Mouse (Mus musculus) limb, embryonic 13.5 days (tissue): ENCODE results near the gene Gm10338. TPM values are rescaled to one million over a fixed set of nuclear protein-coding genes. Genes with fewer than 3 reads are reported as not detected.
"Not testable (repeated sequence)": the region's sequence is repeated elsewhere in the genome, so short reads cannot be mapped to it uniquely, and the experiment has no call there.

Experiments used
- ATAC-seq: fragments of 200-750 bp; cut with Nextera tagmentation; 2 replicates; pipeline ENCODE4 v1.8.0; 2017; ENCODE audit warnings: low read depth, moderate number of reproducible peaks, moderate TSS enrichment; ENCODE audit not compliant: low FRiP score
- H3K27ac ChIP-seq: fragments of 300-500 bp; sonication (generic); 2 replicates; pipeline ENCODE4 v1.5.1; 2015; ENCODE audit warnings: inconsistent platforms, mild to moderate bottlenecking, moderate library complexity
- H3K27me3 ChIP-seq: fragments of 300-500 bp; sonication (generic); 2 replicates; pipeline ENCODE4 v1.6.1; 2015; ENCODE audit warnings: mild to moderate bottlenecking, inconsistent platforms
- H3K36me3 ChIP-seq: fragments of 300-500 bp; sonication (generic); 2 replicates; pipeline ENCODE4 v1.6.1; 2015; ENCODE audit warnings: inconsistent platforms, mild to moderate bottlenecking, moderate library complexity
- H3K4me1 ChIP-seq: fragments of 300-500 bp; sonication (generic); 2 replicates; pipeline ENCODE4 v1.6.1; 2015; ENCODE audit warnings: inconsistent platforms
- H3K4me2 ChIP-seq: fragments of 300-500 bp; sonication (generic); replicated peaks from 2 replicates; pipeline ENCODE4 v1.6.1; 2015; ENCODE audit warnings: inconsistent platforms, mild to moderate bottlenecking, moderate library complexity
- H3K4me3 ChIP-seq: fragments of 300-500 bp; sonication (generic); 2 replicates; pipeline ENCODE4 v1.5.1; 2015; ENCODE audit warnings: moderate library complexity, mild to moderate bottlenecking, inconsistent platforms
- H3K9ac ChIP-seq: fragments of 300-500 bp; sonication (generic); 2 replicates; pipeline ENCODE4 v1.6.1; 2015; ENCODE audit warnings: mild to moderate bottlenecking, inconsistent platforms
- H3K9me3 ChIP-seq: fragments of 300-500 bp; sonication (generic); 2 replicates; pipeline ENCODE4 v1.6.1; 2016; ENCODE audit warnings: inconsistent platforms
- WGBS: fragments of 180-500 bp; shearing (Covaris S2); methylation state at CpG from one replicate; pipeline ENCODE4 v1.1.7; 2015; 5-methylcytosine and 5-hydroxymethylcytosine counted together
- polyA plus RNA-seq: library from polyadenylated mRNA; unstranded; fragments of >200 nt; fragmentation: Nextera tagmentation; extraction: Ambion mirVana; gene quantifications from 2 replicates; pipeline ENCODE4 v1.2.1, GENCODE M21; 2015

Gm10338 gene
- polyA plus RNA-seq: not detected in 2 replicates

- not testable (repeated sequence) for H3K4me3 ChIP-seq, H3K36me3 ChIP-seq, H3K4me1 ChIP-seq, H3K27me3 ChIP-seq, ATAC-seq, H3K4me2 ChIP-seq, H3K9ac ChIP-seq, H3K9me3 ChIP-seq, H3K27ac ChIP-seq
- WGBS: no CpG with 5 or more reads among the region's 2 CpGs
Measured at GRCm38 (mm10) chr14:7595492-7595891, at the start of gene Gm10338. Gm10338 (minus strand) TSS chr14:7595592.

DNA sequence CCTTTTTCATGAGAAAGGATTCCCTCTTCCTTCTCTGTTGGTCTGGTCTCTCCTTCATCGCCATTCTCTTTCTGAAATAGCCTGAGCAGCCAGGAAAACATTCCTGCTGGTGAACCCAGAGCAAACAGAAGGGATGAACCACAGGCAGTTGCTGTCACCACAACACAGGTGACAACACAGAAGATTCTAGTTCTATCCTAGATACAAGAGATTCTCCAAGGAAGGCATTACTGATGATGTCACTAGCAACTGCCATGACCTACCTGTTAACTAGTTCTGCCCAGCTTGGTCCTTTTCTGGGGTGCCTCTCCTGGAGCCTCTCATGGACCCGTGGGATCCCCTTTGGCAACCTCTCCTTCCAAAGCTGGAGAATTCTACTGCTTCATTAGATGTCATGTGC is 48.5 kb upstream of the Gm10338 start, which contains the start of gene Gm10128:
Gene Gm10128, minus strand, starts transcription at position 101 of the 400 bp plus-strand sequence.
- not testable (repeated sequence) for H3K9ac ChIP-seq, H3K4me2 ChIP-seq, H3K27me3 ChIP-seq, H3K4me3 ChIP-seq, H3K4me1 ChIP-seq, H3K27ac ChIP-seq, H3K36me3 ChIP-seq, H3K9me3 ChIP-seq, ATAC-seq
- no CpG with 5 or more reads among the region's 2 CpGs for WGBS

- not testable (repeated sequence) for ATAC-seq, H3K27ac ChIP-seq, H3K4me1 ChIP-seq, H3K9me3 ChIP-seq, H3K36me3 ChIP-seq, H3K27me3 ChIP-seq
- no CpG with 5 or more reads among the region's 34 CpGs for WGBS
- Histone ChIP-seq H3K4me2 (peak within 1 kb of the TSS; percentile 75), H3K9ac (peak within 1 kb of the TSS; percentile 54; the same call in 1 of the 2 replicates), H3K4me3 (peak within 1 kb of the TSS; percentile 44)
Measured at GRCm38 (mm10) chr14:7568382-7568781, 27.0 kb downstream of the Gm10338 start, which contains the start of gene Gm3558. Gm3558 (minus strand) TSS chr14:7568566.

- Histone ChIP-seq H3K9ac (peak overlapping the region; percentile 54; the same call in 1 of the 2 replicates), H3K4me3 (peak overlapping the region; percentile 44), H3K4me2 (peak overlapping the region; percentile 75)
- not testable (repeated sequence) for H3K27ac ChIP-seq, H3K4me1 ChIP-seq, H3K9me3 ChIP-seq, H3K36me3 ChIP-seq, H3K27me3 ChIP-seq, ATAC-seq
- WGBS: under 1% methylated on average over 22 of the region's 27 CpGs
Measured at GRCm38 (mm10) chr14:7567890-7568289, 27.5 kb downstream of the Gm10338 start.

GRCm38 (mm10) chr14:7567266-7567665 is 28.1 kb downstream of the Gm10338 start:
- not testable (repeated sequence) for H3K27ac ChIP-seq, H3K36me3 ChIP-seq, H3K9me3 ChIP-seq, H3K4me1 ChIP-seq, H3K4me2 ChIP-seq, H3K9ac ChIP-seq, H3K4me3 ChIP-seq, ATAC-seq, H3K27me3 ChIP-seq
- 6% methylated on average over 8 of the region's 9 CpGs for WGBS

Other genes with a start within 250 kb of the Gm10338 start
- not detected in 2 replicates for gene Gm8374, start 230.5 kb downstream of the Gm10338 start, polyA plus RNA-seq
- gene Gm3755, start 144.7 kb downstream of the Gm10338 start, polyA plus RNA-seq: not detected in 2 replicates
- 0.39 and 0.88 TPM in 2 replicates for gene Gm3752, start 111.8 kb downstream of the Gm10338 start, polyA plus RNA-seq
- gene Gm3558, start 27.0 kb downstream of the Gm10338 start, polyA plus RNA-seq: 0.36 and 0.70 TPM in 2 replicates
- gene Gm10128, start 48.4 kb upstream of the Gm10338 start, polyA plus RNA-seq: not detected in 2 replicates
- gene Gm26661, start 196.0 kb upstream of the Gm10338 start, polyA plus RNA-seq: not detected in 2 replicates
- 44.2 and 45.3 TPM in 2 replicates for gene Flnb, start 222.4 kb upstream of the Gm10338 start, polyA plus RNA-seq